Mouse (Mus musculus) frontal cortex, adult 2 months (tissue): ENCODE measurements at regions not wholly inside any gene's neighbourhood (a gene's known extent, or its start where the extent isn't known, plus 50 kb on each side); places are given as distances from the start of the nearest gene placed in this dataset.

Experiments
- DNase-seq, 2 experiments: peaks; one replicate each; pipeline ENCODE4 v3.0.0; 2022; ENCODE audit warnings: low spot score in 1 of 2; ENCODE audit errors: extremely low spot score in 1 of 2

- no peak for DNase-seq
These were observed 418.0 kb upstream of the 9430069I07Rik start for GRCm38 (mm10) chr15:34775714-34776113.

GRCm38 (mm10) chr15:34751746-34752145, 394.1 kb upstream of the 9430069I07Rik start:
- no peak for DNase-seq

- no peak for DNase-seq
These were observed 393.3 kb upstream of the 9430069I07Rik start for GRCm38 (mm10) chr15:34751021-34751420.

- DNase-seq, result peak; percentile 48 to 65
These were observed 389.4 kb upstream of the 9430069I07Rik start for GRCm38 (mm10) chr15:34747111-34747510.

GRCm38 (mm10) chr15:34743130-34743782, 385.6 kb upstream of the 9430069I07Rik start:
- DNase-seq, result peak; percentile 38 to 77

- no peak for DNase-seq
These were observed 383.8 kb upstream of the 9430069I07Rik start for GRCm38 (mm10) chr15:34741488-34741887.
